Mouse (Mus musculus): ENCODE measurements around the gene Smtn. TPM values are rescaled to one million over a fixed set of nuclear protein-coding genes. Genes with fewer than 3 reads are reported as not detected.

The Smtn gene
- polyA plus RNA-seq, 1 experiment: 80.7 TPM

GRCm38 (mm10) chr11:3528208-3528607, 12.2 kb downstream of the Smtn start:
- Histone ChIP-seq H3K27ac (ENCODE audit: insufficient read depth, low read length) (no peak overlapping the region), H3K36me3 (ENCODE audit: control insufficient read depth, insufficient read depth, low read length, poor library complexity, severe bottlenecking) (peaks cover 26% of the 10 kb centered on the region), H3K27me3 (ENCODE audit: control insufficient read depth, insufficient read depth, low read length, poor library complexity, severe bottlenecking) (no peaks in the 10 kb centered on the region), H3K4me3 (ENCODE audit: low read depth, low read length) (no peak overlapping the region), H3K9ac (ENCODE audit: low read depth, poor library complexity, severe bottlenecking) (no peak overlapping the region), H3K9me3 (replicated peaks; ENCODE audit: control insufficient read depth, insufficient read depth, low read length, poor library complexity, severe bottlenecking) (no peaks in the 10 kb centered on the region), H3K4me1 (ENCODE audit: control insufficient read depth, insufficient read depth, low read length) (no peaks in the 10 kb centered on the region)
- TF ChIP-seq CTCF (IDR thresholded peaks at IDR 0.05; ENCODE audit: low read depth, low read length): no peak
- no peak for TF ChIP-seq EP300 (IDR thresholded peaks at IDR 0.05; ENCODE audit: insufficient read depth, low read depth, low read length)
- no peak for TF ChIP-seq POLR2A (IDR thresholded peaks at IDR 0.05; ENCODE audit: insufficient read depth, low read length)

DNA sequence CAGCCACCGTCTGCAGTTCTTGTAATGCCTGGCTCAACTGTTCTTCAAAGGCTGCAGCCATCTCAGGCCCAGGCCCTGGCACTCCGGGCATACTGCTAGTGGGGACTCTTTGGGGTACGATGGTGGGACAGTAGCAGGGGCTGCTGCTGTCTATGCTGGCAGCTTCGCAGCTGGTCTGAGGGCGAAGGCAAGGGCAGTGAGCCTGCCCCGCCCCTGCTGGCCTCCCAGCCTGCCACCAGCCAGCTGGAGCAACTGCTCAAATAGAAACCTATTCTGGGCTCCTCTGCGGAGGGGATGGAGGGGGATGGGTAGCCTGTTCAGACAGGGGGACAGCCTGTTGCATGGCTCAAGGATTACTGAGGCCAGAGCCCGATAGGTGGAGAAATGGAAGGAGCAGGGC, 12.6 kb downstream of the Smtn start:
- no peak overlapping the region for H3K9ac ChIP-seq (ENCODE audit: low read depth, poor library complexity, severe bottlenecking)
- no peaks in the 10 kb centered on the region for H3K27me3 ChIP-seq (ENCODE audit: control insufficient read depth, insufficient read depth, low read length, poor library complexity, severe bottlenecking)
- H3K27ac ChIP-seq (ENCODE audit: insufficient read depth, low read length): no peak overlapping the region
- peaks cover 27% of the 10 kb centered on the region for H3K36me3 ChIP-seq (ENCODE audit: control insufficient read depth, insufficient read depth, low read length, poor library complexity, severe bottlenecking)
- H3K4me1 ChIP-seq (ENCODE audit: control insufficient read depth, insufficient read depth, low read length): no peaks in the 10 kb centered on the region
- H3K9me3 ChIP-seq (replicated peaks; ENCODE audit: control insufficient read depth, insufficient read depth, low read length, poor library complexity, severe bottlenecking): no peaks in the 10 kb centered on the region
- TF ChIP-seq POLR2A (IDR thresholded peaks at IDR 0.05; ENCODE audit: insufficient read depth, low read length): no peak
- TF ChIP-seq CTCF (IDR thresholded peaks at IDR 0.05; ENCODE audit: low read depth, low read length): no peak
- TF ChIP-seq EP300 (IDR thresholded peaks at IDR 0.05; ENCODE audit: insufficient read depth, low read depth, low read length): no peak
- H3K4me3 ChIP-seq (ENCODE audit: low read depth, low read length): no peak overlapping the region

- Histone ChIP-seq H3K4me1 (ENCODE audit: control insufficient read depth, insufficient read depth, low read length) (no peaks in the 10 kb centered on the region), H3K9ac (ENCODE audit: low read depth, poor library complexity, severe bottlenecking) (no peak overlapping the region), H3K9me3 (replicated peaks; ENCODE audit: control insufficient read depth, insufficient read depth, low read length, poor library complexity, severe bottlenecking) (no peaks in the 10 kb centered on the region), H3K27ac (ENCODE audit: insufficient read depth, low read length) (no peak overlapping the region), H3K27me3 (ENCODE audit: control insufficient read depth, insufficient read depth, low read length, poor library complexity, severe bottlenecking) (no peaks in the 10 kb centered on the region), H3K36me3 (ENCODE audit: control insufficient read depth, insufficient read depth, low read length, poor library complexity, severe bottlenecking) (peaks cover 33% of the 10 kb centered on the region), H3K4me3 (ENCODE audit: low read depth, low read length) (no peak overlapping the region)
- TF ChIP-seq POLR2A (IDR thresholded peaks at IDR 0.05; ENCODE audit: insufficient read depth, low read length) (no peak), CTCF (IDR thresholded peaks at IDR 0.05; ENCODE audit: low read depth, low read length) (no peak), EP300 (IDR thresholded peaks at IDR 0.05; ENCODE audit: insufficient read depth, low read depth, low read length) (no peak)
Measured at GRCm38 (mm10) chr11:3526979-3527738, 13.3 kb downstream of the Smtn start.

DNA sequence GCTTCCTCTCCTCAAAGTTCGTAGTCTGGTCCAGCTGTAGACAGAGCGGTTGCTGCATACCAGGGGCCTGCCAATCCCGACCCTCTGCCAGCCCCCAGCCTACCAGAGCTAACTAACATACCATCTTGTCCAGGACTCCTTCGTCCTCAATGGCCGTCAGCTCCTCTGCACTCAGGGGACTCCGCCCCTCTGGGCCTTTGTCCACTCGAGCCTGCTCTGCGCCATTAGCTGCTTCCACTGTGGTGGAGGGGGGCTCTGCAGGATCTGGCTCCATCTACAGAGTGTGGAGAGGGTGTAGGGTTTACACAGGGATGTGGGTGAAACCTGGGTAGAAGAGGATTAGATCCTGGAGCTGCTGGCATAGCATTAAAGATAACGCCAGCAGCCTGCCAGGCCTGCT, 14.2 kb downstream of the Smtn start:
- no peak overlapping the region for H3K27ac ChIP-seq (ENCODE audit: insufficient read depth, low read length)
- no peaks in the 10 kb centered on the region for H3K27me3 ChIP-seq (ENCODE audit: control insufficient read depth, insufficient read depth, low read length, poor library complexity, severe bottlenecking)
- no peak for TF ChIP-seq POLR2A (IDR thresholded peaks at IDR 0.05; ENCODE audit: insufficient read depth, low read length)
- TF ChIP-seq CTCF (IDR thresholded peaks at IDR 0.05; ENCODE audit: low read depth, low read length): no peak
- TF ChIP-seq EP300 (IDR thresholded peaks at IDR 0.05; ENCODE audit: insufficient read depth, low read depth, low read length): no peak
- no peaks in the 10 kb centered on the region for H3K4me1 ChIP-seq (ENCODE audit: control insufficient read depth, insufficient read depth, low read length)
- H3K36me3 ChIP-seq (ENCODE audit: control insufficient read depth, insufficient read depth, low read length, poor library complexity, severe bottlenecking): peaks cover 27% of the 10 kb centered on the region
- no peaks in the 10 kb centered on the region for H3K9me3 ChIP-seq (replicated peaks; ENCODE audit: control insufficient read depth, insufficient read depth, low read length, poor library complexity, severe bottlenecking)
- H3K9ac ChIP-seq (ENCODE audit: low read depth, poor library complexity, severe bottlenecking): no peak overlapping the region
- H3K4me3 ChIP-seq (ENCODE audit: low read depth, low read length): no peak overlapping the region

DNA sequence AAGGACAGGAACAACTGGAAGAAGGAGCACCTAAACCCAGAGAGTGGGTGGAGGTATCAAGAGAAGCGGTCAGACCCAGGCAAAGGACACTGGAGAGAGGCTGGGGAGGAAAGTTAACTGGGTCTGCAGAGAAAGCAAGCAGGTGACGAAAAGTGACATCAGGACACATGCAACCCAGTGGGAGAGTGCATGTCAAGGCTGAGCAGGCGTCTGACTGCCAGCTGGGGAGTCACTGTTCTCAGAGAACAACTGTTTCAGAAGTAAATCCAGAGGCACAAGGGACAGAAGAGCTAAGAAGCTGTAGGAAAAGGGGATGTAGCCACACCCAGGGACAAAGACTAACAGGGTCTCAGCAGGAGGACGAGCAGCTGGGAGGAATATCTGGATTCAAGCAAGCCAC, 14.9 kb downstream of the Smtn start:
- H3K27ac ChIP-seq (ENCODE audit: insufficient read depth, low read length): no peak overlapping the region
- no peaks in the 10 kb centered on the region for H3K27me3 ChIP-seq (ENCODE audit: control insufficient read depth, insufficient read depth, low read length, poor library complexity, severe bottlenecking)
- no peak overlapping the region for H3K4me3 ChIP-seq (ENCODE audit: low read depth, low read length)
- TF ChIP-seq POLR2A (IDR thresholded peaks at IDR 0.05; ENCODE audit: insufficient read depth, low read length) (no peak), CTCF (IDR thresholded peaks at IDR 0.05; ENCODE audit: low read depth, low read length) (no peak), EP300 (IDR thresholded peaks at IDR 0.05; ENCODE audit: insufficient read depth, low read depth, low read length) (no peak)
- no peaks in the 10 kb centered on the region for H3K9me3 ChIP-seq (replicated peaks; ENCODE audit: control insufficient read depth, insufficient read depth, low read length, poor library complexity, severe bottlenecking)
- H3K4me1 ChIP-seq (ENCODE audit: control insufficient read depth, insufficient read depth, low read length): no peaks in the 10 kb centered on the region
- peaks cover 20% of the 10 kb centered on the region for H3K36me3 ChIP-seq (ENCODE audit: control insufficient read depth, insufficient read depth, low read length, poor library complexity, severe bottlenecking)
- H3K9ac ChIP-seq (ENCODE audit: low read depth, poor library complexity, severe bottlenecking): no peak overlapping the region

DNA sequence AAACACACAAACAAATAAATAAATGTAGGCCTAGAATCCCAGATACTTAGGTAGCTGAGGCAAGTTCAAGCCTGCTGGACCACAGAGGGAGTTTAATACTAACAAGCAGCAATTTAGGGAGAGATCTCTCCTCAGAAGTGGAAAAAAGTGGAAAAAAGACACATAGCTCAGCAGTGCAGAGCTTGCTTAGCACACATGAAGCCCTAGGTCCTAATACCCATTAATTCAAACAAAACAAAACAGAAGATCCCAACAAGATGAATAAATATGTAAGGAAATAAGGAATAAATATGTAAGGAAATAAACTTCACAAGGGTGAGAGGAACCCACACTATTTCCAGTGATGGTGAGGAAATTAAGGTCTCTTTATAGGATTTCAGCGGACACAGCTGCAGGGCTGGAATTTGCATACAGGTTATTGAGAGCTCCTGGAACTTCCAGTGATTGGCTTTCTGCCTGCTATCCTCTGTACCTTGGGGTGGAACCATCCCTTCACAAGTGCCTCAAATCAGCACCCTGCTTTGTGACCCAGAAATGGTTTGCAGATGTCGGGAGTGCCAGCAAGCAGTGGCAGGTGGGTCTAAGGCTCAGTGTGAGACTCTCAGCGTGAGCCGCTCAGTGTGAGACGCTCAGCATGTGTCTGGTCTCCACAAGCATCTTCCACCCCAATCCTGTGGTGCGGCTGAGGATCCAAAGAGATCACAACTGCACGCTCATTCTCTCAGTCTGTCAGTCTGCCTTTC, 16.4 kb downstream of the Smtn start:
- Histone ChIP-seq H3K4me1 (ENCODE audit: control insufficient read depth, insufficient read depth, low read length) (no peaks in the 10 kb centered on the region), H3K4me3 (ENCODE audit: low read depth, low read length) (no peak overlapping the region), H3K27ac (ENCODE audit: insufficient read depth, low read length) (no peak overlapping the region), H3K36me3 (ENCODE audit: control insufficient read depth, insufficient read depth, low read length, poor library complexity, severe bottlenecking) (peaks cover 10% of the 10 kb centered on the region; the same call in 1 of the 2 replicates), H3K9ac (ENCODE audit: low read depth, poor library complexity, severe bottlenecking) (no peak overlapping the region), H3K9me3 (replicated peaks; ENCODE audit: control insufficient read depth, insufficient read depth, low read length, poor library complexity, severe bottlenecking) (no peaks in the 10 kb centered on the region), H3K27me3 (ENCODE audit: control insufficient read depth, insufficient read depth, low read length, poor library complexity, severe bottlenecking) (no peaks in the 10 kb centered on the region)
- TF ChIP-seq EP300 (IDR thresholded peaks at IDR 0.05; ENCODE audit: insufficient read depth, low read depth, low read length): no peak
- TF ChIP-seq POLR2A (IDR thresholded peaks at IDR 0.05; ENCODE audit: insufficient read depth, low read length): no peak
- TF ChIP-seq CTCF (IDR thresholded peaks at IDR 0.05; ENCODE audit: low read depth, low read length): no peak

All from ES-Bruce4 (cell line).